Mouse (Mus musculus): ENCODE data around the gene Ccdc87. TPM values are rescaled to one million over a fixed set of nuclear protein-coding genes. Genes with fewer than 3 reads are reported as not detected.

The Ccdc87 gene
- total RNA-seq, 2 experiments from 2014 or later: 2.8 to 3.1 TPM

GRCm38 (mm10) chr19:4878405-4879323, 39.5 kb downstream of the Ccdc87 start, which contains the start of gene Zdhhc24:
Gene Zdhhc24 (plus strand): TSS chr19:4878668.
- intact Hi-C loops (cut with DNase I): no loop called here
- DNase-seq (ENCODE audit: low spot score in 2 of 2): peak; percentile 96

GRCm38 (mm10) chr19:4879324-4879703, 40.1 kb downstream of the Ccdc87 start:
- no peak for DNase-seq (ENCODE audit: low spot score in 2 of 2)
- intact Hi-C loops (cut with DNase I): no loop called here

GRCm38 (mm10) chr19:4883961-4884360, 44.8 kb downstream of the Ccdc87 start:
- intact Hi-C loops (cut with DNase I): no loop called here
- DNase-seq (ENCODE audit: low spot score in 2 of 2): no peak

- no peak for DNase-seq (ENCODE audit: low spot score in 2 of 2)
- intact Hi-C loops (cut with DNase I): no loop called here
Observed at GRCm38 (mm10) chr19:4889791-4890190, 50.6 kb downstream of the Ccdc87 start.

GRCm38 (mm10) chr19:4891798-4892197, 52.6 kb downstream of the Ccdc87 start:
- intact Hi-C loops (cut with DNase I): no loop called here
- no peak for DNase-seq (ENCODE audit: low spot score in 2 of 2)

Other genes with a start within 250 kb of the Ccdc87 start
- gene Lrfn4, start 223.7 kb upstream of the Ccdc87 start, total RNA-seq (2021): 10 to 100 TPM; 43.2 to 48.6 TPM
- 10 to 100 TPM; 26.1 to 26.6 TPM for gene Rce1, start 213.7 kb upstream of the Ccdc87 start, total RNA-seq (2021)
- 1 to 10 TPM; 1.4 to 2.3 TPM for gene Gm960, start 140.7 kb upstream of the Ccdc87 start, total RNA-seq (2021)
- gene Sptbn2, start 128.2 kb upstream of the Ccdc87 start, total RNA-seq (2021): 100 to 1,000 TPM; 587 to 665 TPM
- gene Rbm4b, start 82.9 kb upstream of the Ccdc87 start, total RNA-seq (2021): 10 to 100 TPM; 16.6 to 18.0 TPM
- 10 to 100 TPM; 87.3 to 95.7 TPM for gene Rbm4, start 45.5 kb upstream of the Ccdc87 start, total RNA-seq (2021)
- gene Gm21992, start 27.8 kb upstream of the Ccdc87 start, total RNA-seq (2021): 10 to 100 TPM; 17.6 to 23.7 TPM
- gene Rbm14, start 27.7 kb upstream of the Ccdc87 start, total RNA-seq (2021): 10 to 100 TPM; 47.1 to 55.2 TPM
- gene Ccs, start within 50 bp of the Ccdc87 start, total RNA-seq (2021): 10 to 100 TPM; 33.1 to 37.5 TPM
- gene Ctsf, start 15.8 kb downstream of the Ccdc87 start, total RNA-seq (2021): 100 to 1,000 TPM; 103 to 112 TPM
- 1 to 10 TPM; 1.6 to 2.2 TPM for gene Actn3, start 38.5 kb downstream of the Ccdc87 start, total RNA-seq (2021)
- gene Zdhhc24, start 39.3 kb downstream of the Ccdc87 start, total RNA-seq (2021): 10 to 100 TPM; 24.6 to 26.3 TPM
- gene Bbs1, start 67.3 kb downstream of the Ccdc87 start, total RNA-seq (2021): 10 to 100 TPM; 42.1 to 47.8 TPM
- 10 to 100 TPM; 41.2 to 42.6 TPM for gene Dpp3, start 88.9 kb downstream of the Ccdc87 start, total RNA-seq (2021)
- gene Peli3, start 103.8 kb downstream of the Ccdc87 start, total RNA-seq (2021): 10 to 100 TPM; 25.4 to 32.9 TPM
- gene Mrpl11, start 122.8 kb downstream of the Ccdc87 start, total RNA-seq (2021): 10 to 100 TPM; 50.8 to 64.8 TPM
- gene Npas4, start 150.9 kb downstream of the Ccdc87 start, total RNA-seq (2021): 10 to 100 TPM; 13.7 to 30.9 TPM
- gene Slc29a2, start 184.5 kb downstream of the Ccdc87 start, total RNA-seq (2021): 10 to 100 TPM; 15.0 to 17.2 TPM
- gene B4gat1, start 199.5 kb downstream of the Ccdc87 start, total RNA-seq (2021): 100 to 1,000 TPM; 118 to 135 TPM
- gene AC124502.3, start 199.5 kb downstream of the Ccdc87 start, total RNA-seq (2021): 1 to 10 TPM; 4.6 to 6.1 TPM
- 10 to 100 TPM; 22.7 to 25.6 TPM for gene Brms1, start 202.0 kb downstream of the Ccdc87 start, total RNA-seq (2021)
- gene Rin1, start 211.1 kb downstream of the Ccdc87 start, total RNA-seq (2021): 10 to 100 TPM; 70.3 to 88.1 TPM
- 1 to 10 TPM; 4.6 to 5.1 TPM for gene Cd248, start 228.7 kb downstream of the Ccdc87 start, total RNA-seq (2021)
- 100 to 1,000 TPM; 152 to 188 TPM for gene Tmem151a, start 246.2 kb downstream of the Ccdc87 start, total RNA-seq (2021)
- gene Yif1a, start 249.2 kb downstream of the Ccdc87 start, total RNA-seq (2021): 10 to 100 TPM; 24.8 to 26.1 TPM

All from left cerebral cortex, postnatal 36 days (tissue).